Mouse (Mus musculus): Measurements from ENCODE around the gene Gm2012. TPM values are rescaled to one million over a fixed set of nuclear protein-coding genes. Genes with fewer than 3 reads are reported as not detected.
"Not testable (repeated sequence)": the region's sequence is repeated elsewhere in the genome, so short reads cannot be mapped to it uniquely, and the experiment has no call there.

Gm2012 gene
- not detected in 2 replicates for polyA plus RNA-seq (2012; rRNA removed)

- DNase-seq; H3K4me1 ChIP-seq (ENCODE audit: control insufficient read depth, insufficient read depth, low read length); H3K27me3 ChIP-seq (ENCODE audit: control insufficient read depth, insufficient read depth, low read length); H3K27ac ChIP-seq (ENCODE audit: insufficient read depth, low read length); H3K4me3 ChIP-seq (replicated peaks; ENCODE audit: insufficient read depth, low read depth, low read length): not testable (repeated sequence)
- 88% methylated on average over 1 of the region's 5 CpGs for WGBS
These were observed at the start of gene Gm2012 for GRCm38 (mm10) chrX:26231255-26231654. Gm2012 (minus strand) TSS chrX:26231355.

GRCm38 (mm10) chrX:26159146-26159545 lies 72.0 kb downstream of the Gm2012 start:
- not testable (repeated sequence) for H3K27ac ChIP-seq (ENCODE audit: insufficient read depth, low read length); H3K4me1 ChIP-seq (ENCODE audit: control insufficient read depth, insufficient read depth, low read length); DNase-seq; H3K27me3 ChIP-seq (ENCODE audit: control insufficient read depth, insufficient read depth, low read length); H3K4me3 ChIP-seq (replicated peaks; ENCODE audit: insufficient read depth, low read depth, low read length)
- 76% methylated on average over 12 of the region's 12 CpGs for WGBS

Other genes starting within 250 kb of the Gm2012 start
- not detected in 2 replicates for gene Gm5168, start 180.3 kb downstream of the Gm2012 start, polyA plus RNA-seq (2012; rRNA removed)
- gene Gm2030, start 78.7 kb upstream of the Gm2012 start, polyA plus RNA-seq (2012; rRNA removed) = not detected in 2 replicates

All from cerebellum, adult 2 months (tissue).